20 mouse cellular contexts compared by ENCODE assay signal in the genomic region with DNA sequence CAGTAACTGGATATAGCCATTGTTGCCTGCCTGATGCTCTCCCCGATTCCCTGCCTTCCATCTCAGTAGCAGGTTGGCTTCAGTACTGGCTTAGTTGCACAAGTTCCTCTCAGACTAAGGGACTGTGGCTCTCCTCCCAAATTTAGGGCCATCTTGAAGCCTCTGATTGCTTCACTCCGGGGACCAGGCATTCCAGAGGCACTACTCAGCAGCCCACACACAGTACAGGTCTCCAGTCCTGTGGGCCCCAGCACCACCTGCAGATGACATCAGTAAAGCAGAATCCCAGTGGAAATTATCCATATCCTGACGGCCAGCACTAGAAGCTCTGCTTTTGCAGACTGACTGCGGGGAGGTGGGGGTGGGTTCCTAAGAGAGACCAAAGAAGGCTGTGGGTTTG. TPM values are rescaled to one million over a fixed set of nuclear protein-coding genes. Genes with fewer than 3 reads are reported as not detected.
DNase-seq lines count a peak whose midpoint lies in the region; ATAC-seq lines count a peak whose summit lies in the region.
"Had no signal": no experiment of that assay in that cellular context is flagged by ENCODE, and none has a peak within 500 bp of the region (broad histone marks: within the 10 kb centered on the region; RNA-seq: fewer than 3 reads in every experiment).

No protein-coding gene starts in this region.

- no peak for ATAC-seq in liver, embryonic 12.5 days
- ATAC-seq: intestine, embryonic 16.5 days; midbrain, embryonic 15.5 days had no signal

- WGBS in liver, embryonic 12.5 days (ENCODE audit: insufficient replicate concordance): 79% methylated on average over 4 of the region's 4 CpGs

- no peaks in the 10 kb centered on the region for H3K9me3 ChIP-seq in liver, embryonic 12.5 days (replicated peaks)
- H3K9me3 ChIP-seq: heart, embryonic 13.5 days; hindbrain, embryonic 10.5 days; midbrain, embryonic 15.5 days; neural tube, embryonic 12.5 days had no signal

- no peak overlapping the region for H3K4me3 ChIP-seq in liver, embryonic 12.5 days
- H3K4me3 ChIP-seq: heart, embryonic 13.5 days; hindbrain, embryonic 10.5 days; midbrain, embryonic 15.5 days; neural tube, embryonic 12.5 days had no signal

- peak; percentile 55 for DNase-seq in heart, adult 8-10 months (ENCODE audit: low spot score)
- no peak for DNase-seq in heart, postnatal 4 days
- DNase-seq in 3134 (ENCODE audit: extremely low read depth, insufficient read length, low spot score): peak; percentile 77
- DNase-seq in Muller cell, postnatal 12 days (ENCODE audit: inconsistent ontology term): peak; percentile 83
- DNase-seq in heart, adult 9 months (ENCODE audit: low spot score in 2 of 2): peak; percentile 51 to 68
- no peak for DNase-seq in right cerebral cortex, postnatal 25 days
- no peak for DNase-seq in cerebellum, postnatal 36 days
- DNase-seq: adrenal gland, postnatal 14 days; cerebellum, adult 9-10 months; embryo, embryonic 11 days; kidney, postnatal 10 days; thymus, adult 18-20 months had no signal

- no peak overlapping the region for H3K9ac ChIP-seq in liver, embryonic 12.5 days
- H3K9ac ChIP-seq: heart, embryonic 13.5 days; midbrain, embryonic 15.5 days; neural tube, embryonic 12.5 days had no signal

- H3K36me3 ChIP-seq in liver, embryonic 12.5 days: peaks cover 70% of the 10 kb centered on the region

- H3K27ac ChIP-seq in liver, embryonic 12.5 days: no peak overlapping the region
- H3K27ac ChIP-seq: heart, embryonic 13.5 days; hindbrain, embryonic 10.5 days; macrophage; midbrain, embryonic 15.5 days; neural tube, embryonic 12.5 days had no signal

- H3K27me3 ChIP-seq in liver, embryonic 12.5 days (replicated peaks): no peaks in the 10 kb centered on the region
- H3K27me3 ChIP-seq: heart, embryonic 13.5 days; midbrain, embryonic 15.5 days; neural tube, embryonic 12.5 days had no signal

- no peaks in the 10 kb centered on the region for H3K4me1 ChIP-seq in liver, embryonic 12.5 days
- H3K4me1 ChIP-seq: heart, embryonic 13.5 days; midbrain, embryonic 15.5 days had no signal

- no peak overlapping the region for H3K4me2 ChIP-seq in liver, embryonic 12.5 days
- H3K4me2 ChIP-seq: heart, embryonic 13.5 days; liver, embryonic 11.5 days; midbrain, embryonic 15.5 days; neural tube, embryonic 12.5 days had no signal

RNA-seq across cellular contexts. Expression of a gene that starts 10.4 kb away (rescaled TPM):
- 1 to 10 TPM in 2 of 4 experiments, under 1 TPM in 2; 0.72 to 1.8 (median 1.3) TPM for total RNA-seq in heart, adult 8-10 months (2022)
- total RNA-seq in heart, postnatal 4 days (2021): 1 to 10 TPM; 3.9 to 5.6 TPM
- polyA plus RNA-seq in liver, embryonic 12.5 days (2016; fragmentation: Nextera tagmentation; extraction: Ambion mirVana): 0.29 and 0.37 TPM in 2 replicates

RNA-seq across cellular contexts. Expression of a gene that starts 47.5 kb away (rescaled TPM):
- 10 to 100 TPM; 31.6 to 40.9 (median 35.7) TPM for total RNA-seq in heart, adult 8-10 months (2022)
- 10 to 100 TPM; 62.4 to 66.2 TPM for total RNA-seq in heart, postnatal 4 days (2021)
- 64.2 and 65.9 TPM in 2 replicates for polyA plus RNA-seq in liver, embryonic 12.5 days (2016; fragmentation: Nextera tagmentation; extraction: Ambion mirVana)

Comparison
In these comparisons a context has a peak if more than half of its experiments do, and no peak if none do; other contexts are left out.
1. DNase-seq: peak in heart, adult 8-10 months (single experiment), 3134 (single experiment), Muller cell, postnatal 12 days (single experiment) and heart, adult 9 months (2 of 2); none in heart, postnatal 4 days (single experiment), right cerebral cortex, postnatal 25 days (single experiment) and cerebellum, postnatal 36 days (0 of 2).